Mouse (Mus musculus): ENCODE results near the gene Gm3127. TPM values are rescaled to one million over a fixed set of nuclear protein-coding genes. Genes with fewer than 3 reads are reported as not detected.

The Gm3127 gene
- 8.5 TPM for polyA plus RNA-seq (2014; fragmentation: Illumina TruSeq; extraction: RNeasy Lipid Tissue Mini Kit (QIAGEN cat#74804); ENCODE audit: low read depth, low replicate concordance)

DNA sequence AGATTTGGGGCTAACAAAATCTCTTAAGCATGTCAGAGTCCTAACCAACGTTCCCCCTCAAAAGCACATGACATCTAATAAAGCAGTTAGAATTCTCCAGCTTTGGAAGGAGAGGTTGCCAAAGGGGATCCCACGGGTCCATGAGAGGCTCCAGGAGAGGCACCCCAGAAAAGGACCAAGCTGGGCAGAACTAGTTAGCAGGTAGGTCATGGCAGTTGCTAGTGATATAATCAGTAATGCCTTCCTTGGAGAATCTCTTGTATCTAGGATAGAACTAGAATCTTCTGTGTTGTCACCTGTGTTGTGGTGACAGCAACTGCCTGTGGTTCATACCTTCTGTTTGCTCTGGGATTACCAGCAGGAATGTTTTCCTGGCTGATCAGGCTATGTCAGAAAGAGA lies at the start of gene Gm3127:
Gene Gm3127, plus strand, starts transcription at position 301 of the 400 bp plus-strand sequence.

DNA sequence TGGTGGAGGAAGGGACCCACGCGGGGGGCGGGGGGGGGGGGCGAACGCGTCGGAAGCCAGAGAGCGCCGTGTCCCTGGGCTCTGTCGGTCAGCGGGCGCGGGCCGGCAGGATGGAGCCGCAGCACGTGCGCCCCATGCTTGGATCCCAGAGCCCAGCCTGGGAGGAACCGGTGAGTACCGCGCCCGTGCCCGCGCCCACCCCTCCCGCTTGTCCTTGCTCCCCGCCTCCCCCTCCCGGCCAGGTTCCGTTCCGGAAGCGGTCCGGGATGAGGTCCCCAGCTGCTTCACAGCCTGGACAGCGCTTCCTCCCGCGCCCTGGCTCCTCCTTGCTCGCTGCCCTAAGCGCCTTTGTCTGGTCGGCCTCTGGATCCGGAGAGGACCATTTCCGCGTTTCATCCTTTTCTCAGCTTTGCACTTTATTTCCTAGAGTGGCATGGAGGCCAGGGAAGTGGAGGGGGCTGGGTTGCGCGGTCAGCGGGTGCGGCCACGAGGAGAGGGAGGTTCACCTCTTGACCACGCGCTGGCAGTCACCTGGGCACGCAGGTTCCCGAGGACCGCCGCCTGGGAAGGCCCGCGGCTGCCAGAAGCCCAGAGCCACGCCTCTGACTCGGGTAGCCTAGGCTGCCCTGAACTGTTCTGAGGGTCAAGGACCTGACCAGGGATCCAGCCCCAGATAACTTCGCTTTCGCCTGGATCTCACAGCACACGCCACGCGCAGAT lies 17.8 kb downstream of the Gm3127 start, which contains the start of gene Gm2974:
Gene Gm2974, plus strand, starts transcription at position 86 of the 720 bp plus-strand sequence.

Other genes with a start within 250 kb of the Gm3127 start
- gene Gm3029, start 233.3 kb upstream of the Gm3127 start, polyA plus RNA-seq (2014; fragmentation: Illumina TruSeq; extraction: RNeasy Lipid Tissue Mini Kit (QIAGEN cat#74804); ENCODE audit: low read depth, low replicate concordance): 88.6 TPM
- gene Gm3095, start 201.5 kb upstream of the Gm3127 start, polyA plus RNA-seq (2014; fragmentation: Illumina TruSeq; extraction: RNeasy Lipid Tissue Mini Kit (QIAGEN cat#74804); ENCODE audit: low read depth, low replicate concordance): 7.0 TPM
- gene Gm3099, start 166.6 kb upstream of the Gm3127 start, polyA plus RNA-seq (2014; fragmentation: Illumina TruSeq; extraction: RNeasy Lipid Tissue Mini Kit (QIAGEN cat#74804); ENCODE audit: low read depth, low replicate concordance): 4.0 TPM
- 2.7 TPM for gene Gm5796, start 141.1 kb upstream of the Gm3127 start, polyA plus RNA-seq (2014; fragmentation: Illumina TruSeq; extraction: RNeasy Lipid Tissue Mini Kit (QIAGEN cat#74804); ENCODE audit: low read depth, low replicate concordance)
- gene Gm3115, start 80.9 kb upstream of the Gm3127 start, polyA plus RNA-seq (2014; fragmentation: Illumina TruSeq; extraction: RNeasy Lipid Tissue Mini Kit (QIAGEN cat#74804); ENCODE audit: low read depth, low replicate concordance): 4.7 TPM
- 6.8 TPM for gene Gm8108, start 54.5 kb upstream of the Gm3127 start, polyA plus RNA-seq (2014; fragmentation: Illumina TruSeq; extraction: RNeasy Lipid Tissue Mini Kit (QIAGEN cat#74804); ENCODE audit: low read depth, low replicate concordance)
- gene Gm2974, start 17.5 kb downstream of the Gm3127 start, polyA plus RNA-seq (2014; fragmentation: Illumina TruSeq; extraction: RNeasy Lipid Tissue Mini Kit (QIAGEN cat#74804); ENCODE audit: low read depth, low replicate concordance): 4.1 TPM
- 3.0 TPM for gene Gm3138, start 84.6 kb downstream of the Gm3127 start, polyA plus RNA-seq (2014; fragmentation: Illumina TruSeq; extraction: RNeasy Lipid Tissue Mini Kit (QIAGEN cat#74804); ENCODE audit: low read depth, low replicate concordance)
- gene Gm3149, start 152.3 kb downstream of the Gm3127 start, polyA plus RNA-seq (2014; fragmentation: Illumina TruSeq; extraction: RNeasy Lipid Tissue Mini Kit (QIAGEN cat#74804); ENCODE audit: low read depth, low replicate concordance): 57.3 TPM
- 2.1 TPM for gene 2610042L04Rik, start 169.7 kb downstream of the Gm3127 start, polyA plus RNA-seq (2014; fragmentation: Illumina TruSeq; extraction: RNeasy Lipid Tissue Mini Kit (QIAGEN cat#74804); ENCODE audit: low read depth, low replicate concordance)
- 0.50 TPM for gene Gm3159, start 232.5 kb downstream of the Gm3127 start, polyA plus RNA-seq (2014; fragmentation: Illumina TruSeq; extraction: RNeasy Lipid Tissue Mini Kit (QIAGEN cat#74804); ENCODE audit: low read depth, low replicate concordance)